Mouse (Mus musculus) cerebellum, adult 2 months (tissue): ENCODE results near the gene Inpp5b.

Experiments
- CTCF ChIP-seq: fragments of 200-500 bp; IDR thresholded peaks from 2 replicates; pipeline ENCODE4 v1.5.1; 2011; ENCODE audit warnings: low read depth, mild to moderate bottlenecking, control low read depth, low read length, moderate library complexity, borderline replicate concordance; ENCODE audit not compliant: insufficient read depth
- POLR2A ChIP-seq: fragments of 200-500 bp; IDR thresholded peaks from 2 replicates; pipeline ENCODE4 v1.6.1; 2011; ENCODE audit warnings: low read length, control low read depth, borderline replicate concordance; ENCODE audit not compliant: insufficient read depth

- TF ChIP-seq POLR2A (no peak), CTCF (no peak)
These were observed 6.2 kb downstream of the Inpp5b start for GRCm38 (mm10) chr4:124747851-124748250.
